Mouse (Mus musculus) heart, embryonic 12.5 days (tissue): ENCODE data around the gene Morn1. TPM values are rescaled to one million over a fixed set of nuclear protein-coding genes. Genes with fewer than 3 reads are reported as not detected.
A peak's percentile ranks its signal among the peaks of the same experiment; 100 is the strongest.

Source experiments
- ATAC-seq: fragments of 200-750 bp; cut with Nextera tagmentation; 2 replicates; pipeline ENCODE4 v1.8.0; 2017; ENCODE audit warnings: moderate TSS enrichment, moderate library complexity; ENCODE audit not compliant: insufficient number of reproducible peaks, low FRiP score
- H3K27ac ChIP-seq: fragments of 300-500 bp; sonication (generic); 2 replicates; pipeline ENCODE4 v1.5.1; 2016; ENCODE audit warnings: mild to moderate bottlenecking, moderate library complexity; ENCODE audit not compliant: poor library complexity, severe bottlenecking
- H3K27me3 ChIP-seq: fragments of 300-500 bp; sonication (generic); replicated peaks from 2 replicates; pipeline ENCODE4 v1.6.1; 2016; ENCODE audit warnings: mild to moderate bottlenecking, moderate library complexity
- H3K36me3 ChIP-seq: fragments of 300-500 bp; sonication (generic); 2 replicates; pipeline ENCODE4 v1.6.1; 2016; ENCODE audit warnings: mild to moderate bottlenecking, moderate library complexity
- H3K4me1 ChIP-seq: fragments of 300-500 bp; sonication (generic); replicated peaks from 2 replicates; pipeline ENCODE4 v1.6.1; 2016; ENCODE audit warnings: mild to moderate bottlenecking
- H3K4me2 ChIP-seq: fragments of 300-500 bp; sonication (generic); 2 replicates; pipeline ENCODE4 v1.6.1; 2016; ENCODE audit warnings: mild to moderate bottlenecking, moderate library complexity
- H3K4me3 ChIP-seq: fragments of 300-500 bp; sonication (generic); 2 replicates; pipeline ENCODE4 v1.5.1; 2016; ENCODE audit warnings: mild to moderate bottlenecking
- H3K9ac ChIP-seq: fragments of 300-500 bp; sonication (generic); 2 replicates; pipeline ENCODE4 v1.6.1; 2016; ENCODE audit warnings: mild to moderate bottlenecking, moderate library complexity
- H3K9me3 ChIP-seq: fragments of 300-500 bp; sonication (generic); replicated peaks from 2 replicates; pipeline ENCODE4 v1.6.1; 2016; ENCODE audit warnings: mild to moderate bottlenecking, moderate library complexity
- WGBS: fragments of 180-500 bp; shearing (Covaris S2); methylation state at CpG from one replicate; pipeline ENCODE4 v1.1.7; 2016; 5-methylcytosine and 5-hydroxymethylcytosine counted together
- polyA plus RNA-seq: library from polyadenylated mRNA; unstranded; fragments of >200 nt; fragmentation: Nextera tagmentation; extraction: Ambion mirVana; gene quantifications from 2 replicates; pipeline ENCODE4 v1.2.1, GENCODE M21; 2016

The Morn1 gene
- polyA plus RNA-seq, result 3.1 and 3.9 TPM in 2 replicates

DNA sequence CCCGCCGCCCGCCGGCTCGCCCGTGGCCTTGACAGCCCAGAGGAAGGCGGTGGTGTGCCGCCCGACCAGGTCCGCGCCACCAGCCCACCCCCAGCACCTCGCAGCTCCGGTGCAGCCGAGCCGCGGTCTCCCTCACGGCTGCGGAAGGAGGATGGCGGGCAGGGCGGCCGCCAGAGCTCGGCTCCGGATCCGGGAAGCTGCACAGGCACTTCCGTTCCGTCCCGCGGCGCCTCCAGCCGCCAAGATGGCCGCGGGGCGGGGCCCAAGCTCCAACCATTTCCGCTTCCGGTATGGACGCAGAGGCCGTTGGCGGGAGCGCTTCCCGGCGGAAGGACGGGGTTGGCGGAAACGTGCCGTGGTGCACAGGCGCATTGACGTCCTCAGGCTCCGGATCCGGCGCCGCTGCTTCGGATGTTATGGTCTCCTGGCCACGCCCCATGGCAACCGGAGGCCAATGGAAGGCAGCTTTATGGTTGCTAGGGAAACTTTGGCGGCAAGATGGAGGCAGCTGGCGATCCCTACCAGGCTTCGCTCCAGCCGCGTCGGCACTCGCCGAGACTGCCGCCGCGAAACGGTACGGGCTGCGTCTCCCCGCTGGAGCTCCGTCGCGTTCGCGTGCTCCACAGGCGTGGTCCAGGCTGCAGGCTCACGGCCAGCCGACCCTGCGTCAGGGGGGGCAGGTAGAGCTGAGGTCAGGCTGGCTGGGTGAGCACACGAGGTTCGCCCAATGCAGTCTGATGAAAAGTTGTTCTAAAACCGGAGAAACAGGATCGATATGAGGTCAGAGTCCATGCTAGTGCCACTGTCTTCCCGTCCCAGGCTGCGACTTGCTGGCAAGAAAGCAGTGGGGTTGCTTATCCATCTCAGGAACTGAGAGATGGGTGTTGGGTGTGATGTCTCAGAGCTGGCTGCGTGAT lies at the start of gene Morn1, which contains the start of gene Rer1:
TSS of gene Morn1 (plus strand) at position 470 of the 917 bp plus-strand sequence.
TSS of gene Rer1 (minus strand) at position 275 of the 917 bp plus-strand sequence.
- H3K9me3 ChIP-seq, result no peaks in the 10 kb centered on the region
- H3K27me3 ChIP-seq, result no peaks in the 10 kb centered on the region
- H3K4me3 ChIP-seq, result peak within 1 kb of the TSS; percentile 88
- peaks cover 43% of the 10 kb centered on the region for H3K4me1 ChIP-seq
- peaks cover 19% of the 10 kb centered on the region for H3K36me3 ChIP-seq
- H3K9ac ChIP-seq, result peak within 1 kb of the TSS; percentile 96
- peak within 1 kb of the TSS; percentile 94 for H3K27ac ChIP-seq
- peak within 1 kb of the TSS; percentile 93 for H3K4me2 ChIP-seq
- under 1% methylated on average over 83 of the region's 85 CpGs for WGBS
- ATAC-seq, result peak; percentile 97

DNA sequence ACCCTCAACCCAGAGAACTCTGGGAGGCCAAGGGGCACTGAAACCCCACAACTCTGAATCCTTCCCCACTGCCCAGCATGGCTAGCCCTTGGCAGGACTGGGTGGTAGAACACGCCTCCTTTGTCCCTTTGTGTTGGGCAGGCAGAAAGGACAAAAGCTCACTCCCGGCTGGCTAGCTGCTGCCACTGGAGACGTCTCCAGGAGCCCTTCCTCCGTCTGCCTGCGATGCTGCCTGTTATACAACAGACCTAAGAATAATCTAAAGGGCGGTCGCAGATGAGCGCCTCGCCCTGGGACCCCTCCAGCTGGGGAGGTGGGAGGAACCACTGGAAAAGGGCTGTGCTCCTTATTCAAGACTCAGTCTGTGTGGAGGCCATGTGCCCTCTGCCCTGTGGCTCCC lies 46.2 kb upstream of the Morn1 start:
- Histone ChIP-seq H3K9me3 (no peaks in the 10 kb centered on the region), H3K27ac (no peak overlapping the region), H3K27me3 (peaks cover 88% of the 10 kb centered on the region), H3K9ac (no peak overlapping the region), H3K36me3 (no peaks in the 10 kb centered on the region), H3K4me1 (peaks cover 7% of the 10 kb centered on the region), H3K4me3 (no peak overlapping the region), H3K4me2 (no peak overlapping the region)
- ATAC-seq, result no peak
- 53% methylated on average over 9 of the region's 9 CpGs for WGBS

DNA sequence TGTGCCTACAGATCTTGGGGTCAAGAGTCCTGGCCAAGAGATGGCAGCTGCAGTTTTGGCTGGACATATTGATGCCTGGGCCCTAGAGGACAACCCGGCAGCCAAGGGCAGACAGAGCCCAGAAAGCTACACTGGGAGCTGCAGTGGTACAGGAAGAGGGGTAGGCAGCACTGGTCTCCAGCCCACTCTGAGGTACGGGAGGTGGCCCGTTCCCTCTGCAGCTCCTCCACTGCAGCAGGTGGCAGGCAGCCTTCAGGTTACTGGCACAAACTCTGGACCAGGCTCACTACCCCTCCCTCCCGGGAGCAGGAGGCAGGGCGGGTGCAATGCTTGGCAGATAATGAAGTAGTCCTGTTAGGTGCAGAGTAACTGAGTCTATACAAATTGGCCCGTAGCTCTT lies 45.7 kb upstream of the Morn1 start:
- no peaks in the 10 kb centered on the region for H3K9me3 ChIP-seq
- peaks cover 88% of the 10 kb centered on the region for H3K27me3 ChIP-seq
- 62% methylated on average over 6 of the region's 6 CpGs for WGBS
- H3K4me2 ChIP-seq, result no peak overlapping the region
- H3K9ac ChIP-seq, result no peak overlapping the region
- H3K36me3 ChIP-seq, result no peaks in the 10 kb centered on the region
- no peak overlapping the region for H3K4me3 ChIP-seq
- peaks cover 7% of the 10 kb centered on the region for H3K4me1 ChIP-seq
- no peak for ATAC-seq
- no peak overlapping the region for H3K27ac ChIP-seq

DNA sequence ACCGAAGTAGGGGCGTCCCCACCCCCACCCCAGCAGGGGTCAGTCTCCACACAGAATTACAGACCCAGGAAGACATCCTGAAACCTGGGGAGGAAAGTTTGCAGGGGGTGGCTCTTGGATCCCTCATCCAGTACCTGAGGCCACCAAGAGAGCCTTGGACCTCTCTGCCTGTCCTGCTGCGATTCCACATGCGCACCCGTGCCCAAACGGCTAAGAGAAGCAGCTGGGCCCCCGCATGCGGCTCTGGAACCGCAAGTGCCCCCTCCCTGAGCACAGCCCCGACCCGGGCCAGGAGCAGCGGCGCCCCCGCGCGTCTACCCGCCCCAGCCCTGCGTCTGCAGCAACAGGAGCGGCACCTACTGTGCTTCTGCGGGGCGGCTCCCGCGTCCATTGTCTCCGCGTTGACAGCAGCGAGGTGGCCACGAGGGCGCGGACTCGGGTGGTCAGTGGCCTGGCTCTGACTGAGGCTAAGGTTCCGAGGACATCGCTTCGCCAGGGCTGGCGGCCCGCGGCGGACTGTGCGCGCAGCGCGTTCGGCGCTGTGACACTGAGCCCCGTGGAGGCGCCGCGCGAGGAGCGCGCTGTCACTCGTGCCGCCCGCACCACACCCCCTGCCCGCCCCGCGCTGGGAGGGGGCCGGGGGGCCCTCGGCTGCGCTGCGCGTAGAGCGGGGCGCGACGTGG lies 43.6 kb upstream of the Morn1 start:
- Histone ChIP-seq H3K9me3 (no peaks in the 10 kb centered on the region), H3K9ac (no peak overlapping the region), H3K4me1 (peaks cover 7% of the 10 kb centered on the region), H3K4me3 (peak overlapping the region; percentile 36), H3K36me3 (no peaks in the 10 kb centered on the region), H3K27ac (no peak overlapping the region), H3K27me3 (peaks cover 87% of the 10 kb centered on the region), H3K4me2 (peak overlapping the region; percentile 65)
- ATAC-seq, result no peak
- 2% methylated on average over 65 of the region's 65 CpGs for WGBS

DNA sequence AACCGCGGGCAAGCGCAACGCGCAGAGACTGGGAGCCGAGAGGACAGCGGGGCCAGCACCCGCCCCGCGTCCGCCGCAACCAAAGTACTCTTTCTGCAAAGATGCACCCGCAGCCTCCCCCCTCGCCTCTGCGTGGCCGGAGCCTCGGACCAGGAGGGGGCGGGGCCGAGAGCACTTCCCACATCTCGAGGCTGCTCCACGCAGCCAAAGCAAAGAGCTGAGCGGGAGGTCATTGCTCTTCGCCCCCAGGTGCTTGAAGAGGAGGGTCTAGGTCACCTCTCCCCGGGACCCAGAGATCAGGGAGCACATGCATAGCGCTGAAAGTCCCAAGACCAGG lies 43.1 kb upstream of the Morn1 start:
- Histone ChIP-seq H3K9ac (no peak overlapping the region), H3K9me3 (no peaks in the 10 kb centered on the region), H3K4me3 (peak overlapping the region; percentile 36), H3K27me3 (peaks cover 87% of the 10 kb centered on the region), H3K36me3 (no peaks in the 10 kb centered on the region), H3K4me1 (peaks cover 7% of the 10 kb centered on the region), H3K4me2 (peak overlapping the region; percentile 65), H3K27ac (no peak overlapping the region)
- no peak for ATAC-seq
- WGBS, result 1% methylated on average over 25 of the region's 25 CpGs

DNA sequence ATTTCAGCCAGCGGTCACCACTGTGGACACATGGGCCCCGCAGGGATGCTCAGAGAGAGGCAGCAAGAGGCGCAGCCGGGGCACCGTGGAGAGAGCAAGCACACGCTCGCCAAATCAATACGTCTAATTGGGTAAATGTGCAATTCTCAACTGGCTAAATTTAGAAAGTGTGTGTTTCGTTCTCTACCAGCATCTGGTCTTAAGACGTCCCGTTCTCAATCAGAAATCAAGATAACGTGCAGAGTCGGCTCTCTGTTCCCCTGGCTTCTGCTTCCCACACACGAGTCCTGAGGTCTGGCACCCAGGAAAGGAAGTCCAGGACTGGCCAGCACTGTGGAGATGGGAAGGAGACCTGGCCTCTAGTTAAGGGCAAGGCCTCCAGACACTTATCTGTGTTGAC lies 39.7 kb upstream of the Morn1 start:
- ATAC-seq, result no peak
- Histone ChIP-seq H3K36me3 (no peaks in the 10 kb centered on the region), H3K27ac (no peak overlapping the region), H3K4me2 (no peak overlapping the region), H3K4me1 (peaks cover 7% of the 10 kb centered on the region), H3K4me3 (no peak overlapping the region), H3K9me3 (no peaks in the 10 kb centered on the region), H3K27me3 (peaks cover 85% of the 10 kb centered on the region), H3K9ac (no peak overlapping the region)
- 70% methylated on average over 14 of the region's 14 CpGs for WGBS

DNA sequence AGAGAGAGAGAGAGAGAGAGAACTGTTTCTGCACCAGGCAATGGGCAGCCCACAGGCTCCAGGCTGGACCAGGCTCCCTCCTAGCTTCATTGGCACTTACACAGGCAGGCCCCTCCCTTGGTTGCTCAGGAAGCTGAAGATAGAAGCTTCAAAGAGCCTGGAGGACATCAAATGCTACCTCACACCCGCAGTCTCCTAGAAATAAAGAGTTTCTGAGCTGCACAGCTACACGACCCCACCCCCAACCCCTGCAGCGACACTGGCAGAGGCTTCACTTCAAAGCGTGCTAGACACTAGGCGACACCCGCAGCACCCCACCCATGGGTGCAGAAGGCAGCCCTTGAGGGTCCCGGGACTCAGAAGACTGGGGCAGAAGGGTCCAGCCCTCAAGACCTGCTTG lies 36.3 kb upstream of the Morn1 start:
- WGBS, result 74% methylated on average over 7 of the region's 7 CpGs
- Histone ChIP-seq H3K4me1 (no peaks in the 10 kb centered on the region), H3K9ac (no peak overlapping the region), H3K27me3 (peaks cover 61% of the 10 kb centered on the region), H3K27ac (no peak overlapping the region), H3K36me3 (no peaks in the 10 kb centered on the region), H3K9me3 (no peaks in the 10 kb centered on the region), H3K4me2 (no peak overlapping the region), H3K4me3 (no peak overlapping the region)
- ATAC-seq, result no peak

DNA sequence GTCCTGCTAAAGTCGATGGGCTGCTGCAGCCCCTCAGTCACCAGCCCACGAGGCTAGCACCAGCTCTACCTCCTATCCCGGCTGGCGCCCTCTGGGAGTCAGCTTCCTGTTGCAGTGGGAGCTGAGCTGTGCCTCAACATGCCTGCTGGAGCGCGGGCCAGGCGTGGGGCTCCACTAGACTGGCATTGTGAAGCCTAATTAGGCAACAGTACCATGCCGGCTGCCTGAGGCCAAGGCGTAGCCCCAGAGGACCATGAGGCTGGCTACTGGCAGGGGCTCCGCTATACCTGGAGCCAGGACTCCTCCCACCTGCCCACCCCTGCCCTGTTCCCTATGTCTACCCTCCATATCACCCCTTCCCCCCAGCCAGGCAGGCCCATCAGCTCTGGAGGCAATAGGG lies 29.7 kb upstream of the Morn1 start, which contains the start of gene Plch2:
TSS of gene Plch2 (minus strand) at position 61 of the 400 bp plus-strand sequence.
- WGBS, result 59% methylated on average over 10 of the region's 10 CpGs
- Histone ChIP-seq H3K4me2 (no peak within 1 kb of the TSS), H3K36me3 (no peaks in the 10 kb centered on the region), H3K4me3 (no peak within 1 kb of the TSS), H3K27ac (no peak within 1 kb of the TSS), H3K27me3 (peaks cover 36% of the 10 kb centered on the region), H3K4me1 (peaks cover 8% of the 10 kb centered on the region; the same call in 1 of the 2 replicates), H3K9me3 (no peaks in the 10 kb centered on the region), H3K9ac (no peak within 1 kb of the TSS)
- no peak for ATAC-seq

DNA sequence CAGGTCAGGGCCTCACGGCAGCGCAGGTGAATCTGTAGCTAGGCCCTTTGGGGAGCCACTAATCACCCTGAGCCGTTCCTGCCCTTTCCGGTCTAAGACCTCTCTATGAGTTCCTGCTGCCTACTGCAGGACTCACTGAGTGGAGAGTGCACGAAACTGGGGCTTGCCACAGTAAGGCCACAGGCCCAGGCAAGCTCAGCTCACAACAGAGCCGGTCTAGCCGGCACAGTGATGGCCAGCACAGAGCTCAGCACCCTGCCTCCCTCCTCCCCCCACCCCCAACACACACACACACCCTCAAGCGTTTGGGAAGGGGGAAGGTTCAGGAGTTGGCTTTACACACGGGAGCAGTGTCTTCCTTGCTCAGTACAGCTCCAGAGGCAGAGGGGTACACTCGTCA lies 28.1 kb upstream of the Morn1 start:
- 46% methylated on average over 10 of the region's 10 CpGs for WGBS
- Histone ChIP-seq H3K27ac (no peak overlapping the region), H3K9ac (no peak overlapping the region), H3K4me2 (no peak overlapping the region), H3K9me3 (no peaks in the 10 kb centered on the region), H3K4me3 (no peak overlapping the region), H3K36me3 (no peaks in the 10 kb centered on the region), H3K27me3 (peaks cover 29% of the 10 kb centered on the region), H3K4me1 (peaks cover 8% of the 10 kb centered on the region; the same call in 1 of the 2 replicates)
- no peak for ATAC-seq

DNA sequence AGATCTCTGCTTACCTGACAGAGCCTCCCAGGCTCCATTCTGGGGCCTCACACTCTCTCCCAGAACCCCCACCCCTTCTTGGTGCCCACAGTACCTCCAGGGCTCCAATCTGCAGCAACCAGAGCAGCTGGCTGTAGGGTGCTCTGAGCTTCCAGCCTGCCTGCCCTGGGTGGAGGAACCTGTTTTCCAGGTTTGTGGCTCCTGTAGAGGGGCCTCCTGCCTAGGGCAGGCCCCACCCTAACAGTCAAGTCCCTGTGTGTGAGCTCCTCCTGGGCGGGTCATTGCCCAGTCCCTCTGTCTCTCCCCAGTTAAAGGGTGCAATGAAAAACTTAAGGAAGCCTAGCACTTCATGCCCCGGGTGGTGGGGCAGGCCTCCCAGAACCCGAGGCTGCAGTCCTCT lies 22.5 kb upstream of the Morn1 start:
- Histone ChIP-seq H3K9ac (no peak overlapping the region), H3K9me3 (no peaks in the 10 kb centered on the region), H3K4me1 (peaks cover 19% of the 10 kb centered on the region), H3K27ac (no peak overlapping the region), H3K4me2 (no peak overlapping the region), H3K27me3 (no peaks in the 10 kb centered on the region), H3K36me3 (peaks cover 7% of the 10 kb centered on the region), H3K4me3 (no peak overlapping the region)
- no peak for ATAC-seq
- 28% methylated on average over 3 of the region's 3 CpGs for WGBS

DNA sequence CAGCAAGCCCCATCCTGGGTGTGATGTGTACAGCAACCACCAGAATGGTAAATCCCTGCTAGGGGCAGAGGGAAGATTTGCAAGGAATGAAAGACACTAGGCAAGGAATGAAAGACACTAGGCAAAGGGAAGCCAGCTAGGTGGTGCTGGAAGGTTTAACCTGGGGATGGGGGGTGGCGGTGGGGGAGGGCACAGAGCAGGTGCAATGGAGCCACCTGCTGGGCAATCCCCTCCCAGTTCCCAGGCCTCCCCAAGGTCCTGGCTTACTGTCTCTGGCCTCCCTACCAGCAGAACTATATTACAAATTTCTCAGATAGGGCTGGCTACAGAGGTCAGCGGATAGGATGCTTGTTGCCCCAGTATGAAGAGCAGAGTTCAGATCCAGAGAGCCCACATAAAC lies 21.9 kb upstream of the Morn1 start:
- Histone ChIP-seq H3K9me3 (no peaks in the 10 kb centered on the region), H3K4me3 (no peak overlapping the region), H3K27ac (no peak overlapping the region), H3K36me3 (peaks cover 13% of the 10 kb centered on the region), H3K4me1 (peaks cover 19% of the 10 kb centered on the region), H3K4me2 (no peak overlapping the region), H3K9ac (no peak overlapping the region), H3K27me3 (no peaks in the 10 kb centered on the region)
- ATAC-seq, result no peak
- WGBS, result 48% methylated on average over 2 of the region's 2 CpGs
